Mouse (Mus musculus) thymus, postnatal 0 days (tissue): Measurements from ENCODE around the gene Olfr912. TPM values are rescaled to one million over a fixed set of nuclear protein-coding genes. Genes with fewer than 3 reads are reported as not detected.

Experiments
- DNase-seq: peaks from one replicate; pipeline ENCODE4 v3.0.0-alpha.2; 2015; ENCODE audit warnings: low spot score
- polyA plus RNA-seq: library from polyadenylated mRNA; unstranded; fragments of >200 nt; fragmentation: Nextera tagmentation; extraction: Ambion mirVana; gene quantifications from 2 replicates; pipeline ENCODE4 v1.2.1, GENCODE M21; 2015

Gene Olfr912
- not detected in 2 replicates for polyA plus RNA-seq

- no peak for DNase-seq
These were observed at the start of gene Olfr912 for GRCm38 (mm10) chr9:38579878-38580277. Olfr912 (plus strand) TSS chr9:38580178.

- no peak for DNase-seq
These were observed 42.4 kb upstream of the Olfr912 start, which contains the start of gene Olfr910 for GRCm38 (mm10) chr9:38537549-38537948. Olfr910 (plus strand) TSS chr9:38537849.

GRCm38 (mm10) chr9:38591056-38591455 lies 11.1 kb downstream of the Olfr912 start:
- DNase-seq: no peak

GRCm38 (mm10) chr9:38592459-38592858 lies 12.5 kb downstream of the Olfr912 start, which contains the start of gene Olfr913:
Olfr913 (plus strand) TSS chr9:38592759.
- DNase-seq: no peak

GRCm38 (mm10) chr9:38604802-38605201 lies 24.8 kb downstream of the Olfr912 start, which contains the start of gene Olfr914:
Olfr914 (plus strand) TSS chr9:38605102.
- DNase-seq: no peak

- no peak for DNase-seq
These were observed 52.4 kb downstream of the Olfr912 start for GRCm38 (mm10) chr9:38632406-38632805.

Other genes starting within 250 kb of the Olfr912 start
- gene Olfr898, start 231.8 kb upstream of the Olfr912 start, polyA plus RNA-seq: not detected in 2 replicates
- not detected in 2 replicates for gene Olfr250, start 213.3 kb upstream of the Olfr912 start, polyA plus RNA-seq
- gene Olfr251, start 203.1 kb upstream of the Olfr912 start, polyA plus RNA-seq: not detected in 2 replicates
- gene Olfr147, start 178.5 kb upstream of the Olfr912 start, polyA plus RNA-seq: not detected in 2 replicates
- not detected in 2 replicates for gene Olfr901, start 150.7 kb upstream of the Olfr912 start, polyA plus RNA-seq
- gene Olfr902, start 132.5 kb upstream of the Olfr912 start, polyA plus RNA-seq: not detected in 2 replicates
- gene Olfr904, start 117.0 kb upstream of the Olfr912 start, polyA plus RNA-seq: not detected in 2 replicates
- not detected in 2 replicates for gene Olfr905, start 109.1 kb upstream of the Olfr912 start, polyA plus RNA-seq
- gene Olfr906, start 93.1 kb upstream of the Olfr912 start, polyA plus RNA-seq: not detected in 2 replicates
- gene Olfr907, start 84.4 kb upstream of the Olfr912 start, polyA plus RNA-seq: not detected in 2 replicates
- gene Olfr911-ps1, start 58.6 kb upstream of the Olfr912 start, polyA plus RNA-seq: not detected in 2 replicates
- not detected in 2 replicates for gene Olfr910, start 42.3 kb upstream of the Olfr912 start, polyA plus RNA-seq
- not detected in 2 replicates for gene Olfr913, start 12.6 kb downstream of the Olfr912 start, polyA plus RNA-seq
- gene Olfr914, start 24.9 kb downstream of the Olfr912 start, polyA plus RNA-seq: not detected in 2 replicates
- not detected in 2 replicates for gene Olfr916, start 79.7 kb downstream of the Olfr912 start, polyA plus RNA-seq
- gene Olfr917, start 85.7 kb downstream of the Olfr912 start, polyA plus RNA-seq: not detected in 2 replicates
- gene Olfr918, start 94.4 kb downstream of the Olfr912 start, polyA plus RNA-seq: not detected in 2 replicates
- gene Olfr919, start 123.5 kb downstream of the Olfr912 start, polyA plus RNA-seq: not detected in 2 replicates
- gene Vwa5a, start 138.1 kb downstream of the Olfr912 start, polyA plus RNA-seq: 33.5 and 37.6 TPM in 2 replicates
- 0.28 and 0.47 TPM in 2 replicates for gene Olfr920, start 172.1 kb downstream of the Olfr912 start, polyA plus RNA-seq
- gene Olfr921, start 192.9 kb downstream of the Olfr912 start, polyA plus RNA-seq: 0.04 TPM in 1 of 2 replicates, not detected in the other
- gene Olfr922, start 234.4 kb downstream of the Olfr912 start, polyA plus RNA-seq: not detected in 2 replicates
- not detected in 2 replicates for gene Olfr923, start 246.4 kb downstream of the Olfr912 start, polyA plus RNA-seq